ENCODE assay signal across 16 mouse cellular contexts in the genomic region with DNA sequence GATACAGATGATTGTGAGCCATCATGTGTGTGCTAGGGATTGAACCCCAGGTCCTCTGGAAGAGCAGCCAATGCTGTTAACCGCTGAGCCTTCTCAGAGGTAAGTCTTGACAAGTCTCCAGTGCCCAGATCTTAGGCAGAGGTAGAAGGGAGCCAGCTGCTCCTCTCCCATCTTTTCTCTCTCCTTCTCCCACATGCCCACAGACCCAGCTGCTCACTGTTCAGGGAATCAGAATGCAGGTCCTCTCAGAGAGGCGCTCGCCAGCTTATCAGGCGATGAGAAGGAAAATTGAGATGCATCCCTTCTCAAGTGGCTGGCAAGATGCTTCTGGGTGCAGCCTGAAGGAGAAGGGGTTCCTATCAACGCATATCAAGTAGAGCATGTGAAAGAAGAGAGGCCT.
A peak's percentile ranks its signal among the peaks of the same experiment; 100 is the strongest.
DNase-seq lines count a peak whose midpoint lies in the region; TF ChIP-seq lines count a peak whose summit lies in the region.
"Had no signal": no experiment of that assay in that cellular context is flagged by ENCODE, and none has a peak within 500 bp of the region (broad histone marks: within the 10 kb centered on the region; RNA-seq: fewer than 3 reads in every experiment).

No protein-coding gene starts in this region.

- DNase-seq in left cerebral cortex, adult 18-20 months (ENCODE audit: low spot score in 2 of 2) = peak; percentile 15 to 23
- no peak for DNase-seq in left cerebral cortex, adult 11 months (ENCODE audit: low spot score)
- peak; percentile 53 for DNase-seq in brain, adult 2 months (ENCODE audit: low read depth, low spot score)
- DNase-seq in brain, embryonic 14.5 days (ENCODE audit: low read depth) = peak; percentile 30
- DNase-seq in right cerebral cortex, postnatal 25 days = peak; percentile 23
- no peak for DNase-seq in cerebellum, postnatal 4 days (ENCODE audit: low spot score in 2 of 2)
- no peak for DNase-seq in heart, adult 18-20 months
- DNase-seq: adrenal gland, adult 2 months; adrenal gland, postnatal 25 days; cerebellum, adult 11-12 months; cerebellum, adult 9-10 months; cerebellum, postnatal 36 days; forebrain, postnatal 0 days; gastrocnemius, postnatal 10 days; heart, adult 2 months; heart, postnatal 14 days had no signal

- TF ChIP-seq POLR2A in brain, embryonic 14.5 days (IDR thresholded peaks at IDR 0.05; ENCODE audit: borderline replicate concordance, extremely low read depth, insufficient read depth, insufficient read length, poor library complexity, severe bottlenecking) = no peak

- TF ChIP-seq CTCF in brain, embryonic 14.5 days (IDR thresholded peaks at IDR 0.05; ENCODE audit: borderline replicate concordance, extremely low read depth, insufficient read depth, insufficient read length) = no peak

Comparison
In these comparisons a context has a peak if more than half of its experiments do, and no peak if none do; other contexts are left out.
1. DNase-seq: peak in left cerebral cortex, adult 18-20 months (2 of 2), brain, adult 2 months (single experiment), brain, embryonic 14.5 days (single experiment) and right cerebral cortex, postnatal 25 days (single experiment); none in left cerebral cortex, adult 11 months (single experiment), cerebellum, postnatal 4 days (0 of 2) and heart, adult 18-20 months (0 of 2).